Mouse (Mus musculus): ENCODE results near the gene Dhx37. TPM values are rescaled to one million over a fixed set of nuclear protein-coding genes. Genes with fewer than 3 reads are reported as not detected.

Dhx37 gene
- total and polyA plus RNA-seq, 3 experiments = 27.4 to 549 (median 55.3) TPM

DNA sequence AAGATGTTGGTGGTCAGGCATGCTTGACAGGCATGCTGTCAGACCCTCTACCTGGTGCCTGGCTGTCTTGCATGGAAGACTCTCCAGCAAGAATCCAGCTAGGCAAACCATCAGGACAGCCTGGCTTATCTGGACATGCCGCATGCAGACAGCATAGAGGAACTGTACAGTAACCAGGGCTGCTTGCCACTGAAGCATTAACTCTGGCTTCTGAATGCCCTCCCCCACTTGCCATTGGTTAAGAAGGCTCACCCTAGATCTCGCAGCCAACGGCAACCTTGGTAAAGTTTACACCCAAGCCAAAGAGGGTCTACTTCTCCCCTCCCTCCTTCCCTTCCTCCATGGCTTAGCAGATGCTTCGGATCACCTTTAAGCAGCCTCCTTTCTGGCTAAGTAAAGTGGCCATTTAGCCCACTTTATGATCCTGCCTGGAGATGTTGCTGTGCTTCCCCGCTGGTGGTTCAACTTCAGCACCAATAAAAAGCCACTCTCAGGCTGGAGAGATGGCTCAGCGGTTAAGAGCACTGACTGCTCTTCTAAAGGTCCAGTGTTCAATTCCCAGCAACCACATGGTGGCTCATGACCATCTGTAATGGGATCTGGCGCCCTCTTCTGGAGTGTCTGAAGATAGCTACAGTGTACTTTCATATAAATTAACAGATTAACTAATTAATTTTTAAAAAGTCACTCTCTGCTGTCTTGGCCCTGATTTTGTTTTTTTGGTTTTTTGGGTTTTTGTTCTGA, 62.8 kb downstream of the Dhx37 start (continued):
- no peak for TF ChIP-seq NRF1 (IDR thresholded peaks at IDR 0.05; ENCODE audit: insufficient read depth, low read depth, low read length, poor library complexity, severe bottlenecking)
- TF ChIP-seq ELF1 (IDR thresholded peaks at IDR 0.05; ENCODE audit: low read depth, low read length) = no peak
- no peak for TF ChIP-seq USF2 (IDR thresholded peaks at IDR 0.05; ENCODE audit: borderline replicate concordance in 1 of 2, insufficient read depth in 1 of 2, low read depth in 1 of 2, low read length in 2 of 2)
- peak; percentile 42 for TF ChIP-seq SMC3 (IDR thresholded peaks at IDR 0.05; ENCODE audit: low read depth, low read length)
- no peak for TF ChIP-seq MYB (IDR thresholded peaks at IDR 0.05; ENCODE audit: low read depth, low read length)
- TF ChIP-seq CHD1 (IDR thresholded peaks at IDR 0.05; ENCODE audit: low read depth, low read length) = no peak
- TF ChIP-seq POLR2A (IDR thresholded peaks at IDR 0.05; ENCODE audit: control insufficient read depth in 1 of 2, insufficient read depth in 1 of 2, low read depth in 1 of 2, low read length in 2 of 2, poor library complexity in 1 of 2) = peak in 1 of 2 experiments; percentile 65; a peak in 2 of 4 replicates
- no peak for TF ChIP-seq MAX (IDR thresholded peaks at IDR 0.05; ENCODE audit: low read length)
- TF ChIP-seq RAD21 (IDR thresholded peaks at IDR 0.05; ENCODE audit: low read depth, low read length) = peak; percentile 25
- TF ChIP-seq UBTF (IDR thresholded peaks at IDR 0.05; ENCODE audit: borderline replicate concordance, insufficient read depth, low read depth, low read length) = no peak

DNA sequence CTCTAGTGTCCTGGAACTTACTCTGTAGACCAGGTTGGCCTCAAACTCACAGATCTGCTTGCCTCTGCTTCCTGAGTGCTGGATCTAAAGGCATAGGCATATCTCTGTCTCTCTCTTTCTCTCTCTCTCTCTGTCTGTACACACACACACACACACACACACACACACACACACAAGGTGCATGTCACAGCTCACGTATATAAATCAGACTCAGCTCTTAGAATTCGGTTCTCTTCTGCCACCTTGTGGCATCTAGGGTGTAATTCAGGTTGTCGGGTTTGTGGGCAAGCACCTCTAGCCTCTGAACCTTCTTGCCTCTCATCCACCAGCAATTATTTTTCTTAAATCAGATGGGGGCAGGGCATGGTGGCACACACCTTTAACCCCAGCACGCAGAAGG, 65.4 kb downstream of the Dhx37 start:
- Histone ChIP-seq H3K9me3 (replicated peaks; ENCODE audit: insufficient read depth, low read length) (no peaks in the 10 kb centered on the region), H3K36me3 (ENCODE audit: control insufficient read depth in 1 of 2, insufficient read depth in 2 of 2, low read length in 2 of 2) (no peaks in the 10 kb centered on the region; a peak in 2 of 4 replicates), H3K79me2 (ENCODE audit: control insufficient read depth, insufficient read depth, low read length, poor library complexity) (no peaks in the 10 kb centered on the region), H3K27me3 (ENCODE audit: control insufficient read depth in 1 of 2, insufficient read depth in 2 of 2, low read length in 2 of 2) (no peaks in the 10 kb centered on the region), H3K4me1 (ENCODE audit: control insufficient read depth in 1 of 2, insufficient read depth in 2 of 2, low read length in 2 of 2) (peaks cover 2 to 11% of the 10 kb centered on the region in 2 experiments; a peak in 3 of 4 replicates), H3K9ac (ENCODE audit: control insufficient read depth, low read depth, low read length, poor library complexity, severe bottlenecking) (no peak overlapping the region), H3K27ac (ENCODE audit: control insufficient read depth, low read depth, low read length) (no peak overlapping the region), H3K4me3 (ENCODE audit: control insufficient read depth in 1 of 2, insufficient read depth in 1 of 2, low read depth in 2 of 2, low read length in 2 of 2) (no peak overlapping the region)
- peak; percentile 96 for DNase-seq (ENCODE audit: low read depth, low spot score)
- no peak for TF ChIP-seq ZMIZ1 (IDR thresholded peaks at IDR 0.05; ENCODE audit: low read depth, low read length)
- 0 out of 2 replicates have a peak, but pooled peaks have one; percentile 55 for TF ChIP-seq MYC (IDR thresholded peaks at IDR 0.05; ENCODE audit: low read depth, low read length)
- peak; percentile 74 to 89 (median 77) for TF ChIP-seq CTCF (IDR thresholded peaks at IDR 0.05 in 2 of 3, conservative IDR thresholded peaks at IDR 0.05 in 1 of 3; ENCODE audit: control insufficient read depth in 1 of 3, insufficient read depth in 1 of 3, low read depth in 2 of 3, low read length in 3 of 3, poor library complexity in 1 of 3, severe bottlenecking in 1 of 3)
- TF ChIP-seq MAFK (IDR thresholded peaks at IDR 0.05; ENCODE audit: borderline replicate concordance, low read depth, low read length) = no peak
- TF ChIP-seq CHD2 (IDR thresholded peaks at IDR 0.05; ENCODE audit: low read length) = no peak
- peak; percentile 41; the same call in 1 of the 2 replicates for TF ChIP-seq ETS1 (IDR thresholded peaks at IDR 0.05; ENCODE audit: low read depth, low read length)
- TF ChIP-seq ZNF384 (IDR thresholded peaks at IDR 0.05; ENCODE audit: low read depth, low read length) = peak; percentile 58
- no peak for TF ChIP-seq E2F4 (IDR thresholded peaks at IDR 0.05; ENCODE audit: borderline replicate concordance, low read depth, low read length)
- no peak for TF ChIP-seq POLR2AphosphoS5 (IDR thresholded peaks at IDR 0.05; ENCODE audit: borderline replicate concordance, low read depth, low read length)
- TF ChIP-seq JUND (IDR thresholded peaks at IDR 0.05; ENCODE audit: low read depth, low read length) = 0 out of 2 replicates have a peak, but pooled peaks have one; percentile 34
- peak; percentile 94 for TF ChIP-seq ZC3H11A (IDR thresholded peaks at IDR 0.05; ENCODE audit: low read depth, low read length)
- TF ChIP-seq SIN3A (IDR thresholded peaks at IDR 0.05; ENCODE audit: low read length) = peak; percentile 82
- no peak for TF ChIP-seq MYB (IDR thresholded peaks at IDR 0.05; ENCODE audit: low read depth, low read length)
- peak; percentile 93 for TF ChIP-seq SMC3 (IDR thresholded peaks at IDR 0.05; ENCODE audit: low read depth, low read length)
- peak; percentile 51; the same call in 1 of the 2 replicates for TF ChIP-seq BHLHE40 (IDR thresholded peaks at IDR 0.05; ENCODE audit: borderline replicate concordance, low read depth, low read length)
- TF ChIP-seq RAD21 (IDR thresholded peaks at IDR 0.05; ENCODE audit: low read depth, low read length) = peak; percentile 89
- TF ChIP-seq POLR2AphosphoS2 (IDR thresholded peaks at IDR 0.05; ENCODE audit: low read length) = no peak
- TF ChIP-seq MXI1 (IDR thresholded peaks at IDR 0.05; ENCODE audit: low read depth, low read length) = peak; percentile 57; the same call in 1 of the 2 replicates
- peak; percentile 46 for TF ChIP-seq HCFC1 (IDR thresholded peaks at IDR 0.05; ENCODE audit: low read depth, low read length)
- peak; percentile 11 to 22; a peak in 1 of 4 replicates for TF ChIP-seq EP300 (IDR thresholded peaks at IDR 0.05; ENCODE audit: low read depth in 1 of 2, low read length in 2 of 2)
- TF ChIP-seq CHD1 (IDR thresholded peaks at IDR 0.05; ENCODE audit: low read depth, low read length) = 0 out of 2 replicates have a peak, but pooled peaks have one; percentile 68
- TF ChIP-seq MAZ (IDR thresholded peaks at IDR 0.05; ENCODE audit: low read depth, low read length) = peak; percentile 82
- 0 out of 2 replicates have a peak, but pooled peaks have one; percentile 19 for TF ChIP-seq MEF2A (IDR thresholded peaks at IDR 0.05; ENCODE audit: extremely low read depth, insufficient replicate concordance, low read depth, low read length, poor library complexity, severe bottlenecking)
- TF ChIP-seq TBP (IDR thresholded peaks at IDR 0.05; ENCODE audit: low read depth, low read length) = 0 out of 2 replicates have a peak, but pooled peaks have one; percentile 41

All from MEL (cell line).